Mouse (Mus musculus): ENCODE data around the gene Btbd9. TPM values are rescaled to one million over a fixed set of nuclear protein-coding genes. Genes with fewer than 3 reads are reported as not detected.

Btbd9 gene
- total and polyA plus RNA-seq, 3 experiments: 24.7 to 33.8 TPM; not detected in 1

DNA sequence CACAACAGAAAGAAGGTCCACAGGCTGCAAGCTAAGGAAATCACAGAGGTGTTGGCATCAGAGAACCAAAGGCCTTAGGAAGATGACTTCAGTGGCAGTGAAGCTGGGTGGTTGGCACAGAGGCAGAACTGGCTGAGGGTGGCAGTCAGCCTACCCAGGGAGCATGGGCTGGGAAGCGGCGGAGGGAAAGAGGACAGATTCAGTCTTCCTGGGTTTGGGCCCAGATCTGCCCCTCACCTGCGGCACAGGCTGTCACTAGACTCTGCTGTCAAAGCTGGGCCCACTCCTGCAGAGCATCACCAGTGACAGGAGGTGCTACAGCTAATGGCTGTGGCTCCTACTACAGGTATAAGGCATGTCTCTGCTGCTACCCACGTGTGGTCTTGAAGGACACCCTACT is 333.6 kb downstream of the Btbd9 start:
- H3K27me3 ChIP-seq (ENCODE audit: control insufficient read depth in 1 of 2, insufficient read depth in 2 of 2, low read length in 2 of 2): no peaks in the 10 kb centered on the region
- H3K9me3 ChIP-seq (replicated peaks; ENCODE audit: insufficient read depth, low read length): no peaks in the 10 kb centered on the region
- DNase-seq (ENCODE audit: low read depth, low spot score): no peak
- no peak overlapping the region for H3K27ac ChIP-seq (ENCODE audit: control insufficient read depth, low read depth, low read length)
- no peaks in the 10 kb centered on the region for H3K79me2 ChIP-seq (ENCODE audit: control insufficient read depth, insufficient read depth, low read length, poor library complexity)
- H3K9ac ChIP-seq (ENCODE audit: control insufficient read depth, low read depth, low read length, poor library complexity, severe bottlenecking): no peak overlapping the region
- no peaks in the 10 kb centered on the region for H3K36me3 ChIP-seq (ENCODE audit: control insufficient read depth in 1 of 2, insufficient read depth in 2 of 2, low read length in 2 of 2)
- TF ChIP-seq USF1 (IDR thresholded peaks at IDR 0.05; ENCODE audit: low read depth, low read length) (no peak), ZKSCAN1 (IDR thresholded peaks at IDR 0.05; ENCODE audit: low read depth, low read length) (no peak), CTCF (IDR thresholded peaks at IDR 0.05 in 2 of 3, conservative IDR thresholded peaks at IDR 0.05 in 1 of 3; ENCODE audit: control insufficient read depth in 1 of 3, insufficient read depth in 1 of 3, low read depth in 2 of 3, low read length in 3 of 3, poor library complexity in 1 of 3, severe bottlenecking in 1 of 3) (no peak), MAZ (IDR thresholded peaks at IDR 0.05; ENCODE audit: low read depth, low read length) (no peak), MYB (IDR thresholded peaks at IDR 0.05; ENCODE audit: low read depth, low read length) (no peak), RCOR1 (IDR thresholded peaks at IDR 0.05; ENCODE audit: low read depth, low read length) (no peak), MEF2A (IDR thresholded peaks at IDR 0.05; ENCODE audit: extremely low read depth, insufficient replicate concordance, low read depth, low read length, poor library complexity, severe bottlenecking) (no peak), NELFE (IDR thresholded peaks at IDR 0.05; ENCODE audit: low read depth, low read length) (no peak), RAD21 (IDR thresholded peaks at IDR 0.05; ENCODE audit: low read depth, low read length) (no peak), MYC (IDR thresholded peaks at IDR 0.05; ENCODE audit: low read depth, low read length) (no peak), NRF1 (IDR thresholded peaks at IDR 0.05; ENCODE audit: insufficient read depth, low read depth, low read length, poor library complexity, severe bottlenecking) (no peak), MXI1 (IDR thresholded peaks at IDR 0.05; ENCODE audit: low read depth, low read length) (no peak)
- H3K4me3 ChIP-seq (ENCODE audit: control insufficient read depth in 1 of 2, insufficient read depth in 1 of 2, low read depth in 2 of 2, low read length in 2 of 2): no peak overlapping the region
- H3K4me1 ChIP-seq (ENCODE audit: control insufficient read depth in 1 of 2, insufficient read depth in 2 of 2, low read length in 2 of 2): peaks cover 0 to 7% of the 10 kb centered on the region in 2 experiments; a peak in 1 of 4 replicates

GRCm38 (mm10) chr17:30241720-30242322 is 334.5 kb downstream of the Btbd9 start:
- Histone ChIP-seq H3K27me3 (ENCODE audit: control insufficient read depth in 1 of 2, insufficient read depth in 2 of 2, low read length in 2 of 2) (no peaks in the 10 kb centered on the region), H3K27ac (ENCODE audit: control insufficient read depth, low read depth, low read length) (no peak overlapping the region), H3K4me1 (ENCODE audit: control insufficient read depth in 1 of 2, insufficient read depth in 2 of 2, low read length in 2 of 2) (peaks cover 0 to 7% of the 10 kb centered on the region in 2 experiments; a peak in 1 of 4 replicates), H3K9ac (ENCODE audit: control insufficient read depth, low read depth, low read length, poor library complexity, severe bottlenecking) (no peak overlapping the region), H3K4me3 (ENCODE audit: control insufficient read depth in 1 of 2, insufficient read depth in 1 of 2, low read depth in 2 of 2, low read length in 2 of 2) (no peak overlapping the region), H3K9me3 (replicated peaks; ENCODE audit: insufficient read depth, low read length) (no peaks in the 10 kb centered on the region), H3K79me2 (ENCODE audit: control insufficient read depth, insufficient read depth, low read length, poor library complexity) (no peaks in the 10 kb centered on the region), H3K36me3 (ENCODE audit: control insufficient read depth in 1 of 2, insufficient read depth in 2 of 2, low read length in 2 of 2) (no peaks in the 10 kb centered on the region)
- DNase-seq (ENCODE audit: low read depth, low spot score): no peak
- TF ChIP-seq ETS1 (IDR thresholded peaks at IDR 0.05; ENCODE audit: low read depth, low read length) (no peak), CTCF (IDR thresholded peaks at IDR 0.05 in 2 of 3, conservative IDR thresholded peaks at IDR 0.05 in 1 of 3; ENCODE audit: control insufficient read depth in 1 of 3, insufficient read depth in 1 of 3, low read depth in 2 of 3, low read length in 3 of 3, poor library complexity in 1 of 3, severe bottlenecking in 1 of 3) (no peak), NELFE (IDR thresholded peaks at IDR 0.05; ENCODE audit: low read depth, low read length) (no peak), ZKSCAN1 (IDR thresholded peaks at IDR 0.05; ENCODE audit: low read depth, low read length) (no peak), POLR2AphosphoS5 (IDR thresholded peaks at IDR 0.05; ENCODE audit: borderline replicate concordance, low read depth, low read length) (no peak), CHD2 (IDR thresholded peaks at IDR 0.05; ENCODE audit: low read length) (no peak), CHD1 (IDR thresholded peaks at IDR 0.05; ENCODE audit: low read depth, low read length) (no peak), USF1 (IDR thresholded peaks at IDR 0.05; ENCODE audit: low read depth, low read length) (no peak), USF2 (IDR thresholded peaks at IDR 0.05; ENCODE audit: borderline replicate concordance in 1 of 2, insufficient read depth in 1 of 2, low read depth in 1 of 2, low read length in 2 of 2) (no peak), POLR2AphosphoS2 (IDR thresholded peaks at IDR 0.05; ENCODE audit: low read length) (no peak), TBP (IDR thresholded peaks at IDR 0.05; ENCODE audit: low read depth, low read length) (no peak)

All from MEL (cell line).